Mouse (Mus musculus) heart, postnatal 0 days (tissue): ENCODE results near the gene Cabp4.

ENCODE experiments used
- CTCF ChIP-seq: IDR thresholded peaks from 2 replicates; pipeline ENCODE4 v1.5.1; 2016; ENCODE audit warnings: antibody characterized with exemption, control low read depth, low read depth
- EP300 ChIP-seq: IDR thresholded peaks from 2 replicates; pipeline ENCODE4 v1.6.1; 2016; ENCODE audit warnings: antibody characterized with exemption, low read depth

DNA sequence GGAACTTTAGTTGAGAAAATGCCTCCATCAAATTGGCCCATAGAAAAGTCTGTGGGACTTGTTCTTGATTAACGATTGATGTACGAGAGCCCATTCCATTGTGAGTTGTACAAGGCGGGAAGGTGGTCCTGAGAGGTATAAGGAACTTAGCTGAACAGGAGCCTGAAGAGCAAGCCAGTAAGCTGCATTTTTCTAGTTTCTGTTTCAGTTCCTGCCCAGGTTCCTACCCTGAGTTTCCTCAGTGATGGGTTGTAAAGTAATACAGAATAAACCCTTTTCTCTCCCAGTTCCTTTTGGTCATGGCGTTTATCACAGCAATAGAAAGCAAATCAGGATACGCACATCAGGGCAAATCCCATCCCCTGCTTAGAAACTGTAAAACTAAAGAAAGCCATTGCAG, 5.9 kb downstream of the Cabp4 start:
- no peak for TF ChIP-seq CTCF
- TF ChIP-seq EP300 = no peak
